Mouse (Mus musculus) midbrain, embryonic 12.5 days (tissue): ENCODE measurements around the gene Trpc2. TPM values are rescaled to one million over a fixed set of nuclear protein-coding genes. Genes with fewer than 3 reads are reported as not detected.

ENCODE experiments used
- polyA plus RNA-seq: library from polyadenylated mRNA; unstranded; fragments of >200 nt; fragmentation: Nextera tagmentation; extraction: Ambion mirVana; gene quantifications from 2 replicates; pipeline ENCODE4 v1.2.1, GENCODE M21; 2016

Gene Trpc2
- polyA plus RNA-seq, 1 experiment from 2014 or later, result not detected

Other genes with a start within 250 kb of the Trpc2 start
- 36.4 and 38.3 TPM in 2 replicates for gene Inppl1, start 244.9 kb upstream of the Trpc2 start, polyA plus RNA-seq
- 2.9 and 4.3 TPM in 2 replicates for gene Folr2, start 225.9 kb upstream of the Trpc2 start, polyA plus RNA-seq
- gene Anapc15, start 219.4 kb upstream of the Trpc2 start, polyA plus RNA-seq, result 79.8 and 89.7 TPM in 2 replicates
- gene Folr1, start 212.3 kb upstream of the Trpc2 start, polyA plus RNA-seq, result 6.8 and 11.9 TPM in 2 replicates
- 125 and 131 TPM in 2 replicates for gene Lamtor1, start 177.2 kb upstream of the Trpc2 start, polyA plus RNA-seq
- gene Tomt, start 176.8 kb upstream of the Trpc2 start, polyA plus RNA-seq, result 0.38 and 0.64 TPM in 2 replicates
- gene Lrrc51, start 149.2 kb upstream of the Trpc2 start, polyA plus RNA-seq, result 6.5 and 9.8 TPM in 2 replicates
- gene Numa1, start 149.0 kb upstream of the Trpc2 start, polyA plus RNA-seq, result 104 and 111 TPM in 2 replicates
- 4.8 TPM in 2 replicates for gene Il18bp, start 64.4 kb upstream of the Trpc2 start, polyA plus RNA-seq
- 28.9 and 29.0 TPM in 2 replicates for gene Rnf121, start 17.6 kb upstream of the Trpc2 start, polyA plus RNA-seq
- 43.0 and 43.3 TPM in 2 replicates for gene Xndc1, start 17.6 kb upstream of the Trpc2 start, polyA plus RNA-seq
- gene Xntrpc, start 17.4 kb upstream of the Trpc2 start, polyA plus RNA-seq, result 1.3 and 2.2 TPM in 2 replicates
- gene Art1, start 18.6 kb downstream of the Trpc2 start, polyA plus RNA-seq, result 0.42 and 0.46 TPM in 2 replicates
- gene Art5, start 26.4 kb downstream of the Trpc2 start, polyA plus RNA-seq, result 0.65 and 1.2 TPM in 2 replicates
- gene Chrna10, start 33.7 kb downstream of the Trpc2 start, polyA plus RNA-seq, result not detected in 2 replicates
- gene Nup98, start 127.1 kb downstream of the Trpc2 start, polyA plus RNA-seq, result 43.3 and 45.8 TPM in 2 replicates
- gene Pgap2, start 127.1 kb downstream of the Trpc2 start, polyA plus RNA-seq, result 49.9 and 50.1 TPM in 2 replicates
- 21.6 and 27.0 TPM in 2 replicates for gene Rhog, start 172.9 kb downstream of the Trpc2 start, polyA plus RNA-seq
- 14.7 and 16.2 TPM in 2 replicates for gene Stim1, start 184.7 kb downstream of the Trpc2 start, polyA plus RNA-seq